Mouse (Mus musculus) erythroblast, embryonic 14.5 days (primary cell): ENCODE data around the gene BC035044.
"Not testable (repeated sequence)": the region's sequence is repeated elsewhere in the genome, so short reads cannot be mapped to it uniquely, and the experiment has no call there.

Experiments used
- GATA1 ChIP-seq: IDR thresholded peaks from 2 replicates; pipeline ENCODE4 v1.6.1; 2012; ENCODE audit warnings: low read length, inconsistent platforms, mixed read lengths
- TAL1 ChIP-seq: IDR thresholded peaks from 3 replicates; pipeline ENCODE4 v1.6.1; 2012; ENCODE audit warnings: low read length, inconsistent platforms, mixed read lengths

DNA sequence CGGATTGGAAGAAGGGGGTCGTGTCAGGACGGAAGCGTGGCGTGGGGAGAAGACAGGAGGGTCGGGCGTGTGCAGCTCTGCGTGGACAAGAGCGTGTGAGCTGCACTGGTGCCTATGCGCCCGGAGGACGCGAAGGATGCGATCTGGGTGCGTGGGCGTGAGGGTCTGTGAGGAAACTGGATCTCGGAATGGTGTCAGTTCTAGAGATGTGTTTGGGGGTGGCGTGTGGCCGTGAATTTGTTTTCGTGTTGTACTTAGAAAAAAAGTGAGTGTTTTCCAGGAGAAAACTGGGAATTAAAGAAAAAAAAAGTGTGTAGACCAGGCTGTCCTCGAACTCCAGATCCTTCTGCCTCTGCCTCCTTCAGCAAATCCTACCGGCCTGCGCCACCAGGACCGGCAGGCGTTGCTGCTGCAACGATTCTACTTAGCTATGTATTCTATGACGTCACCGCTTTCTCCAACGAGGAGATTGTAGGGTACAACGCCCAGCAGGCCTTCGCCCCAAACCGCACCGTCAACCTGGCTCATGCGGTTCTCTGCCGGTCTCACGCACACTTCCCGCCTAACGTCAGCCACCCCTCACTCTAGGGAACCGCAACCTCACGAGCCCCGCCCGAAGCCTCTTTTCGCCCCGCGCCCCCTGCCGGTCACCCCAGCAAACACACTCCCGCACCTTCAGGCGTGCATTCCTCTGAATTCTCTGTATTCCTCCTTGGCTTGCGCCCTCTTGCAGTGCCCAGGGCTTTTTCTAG, 91.6 kb downstream of the BC035044 start:
- TF ChIP-seq GATA1, TAL1: not testable (repeated sequence)
